In the genomic region with DNA sequence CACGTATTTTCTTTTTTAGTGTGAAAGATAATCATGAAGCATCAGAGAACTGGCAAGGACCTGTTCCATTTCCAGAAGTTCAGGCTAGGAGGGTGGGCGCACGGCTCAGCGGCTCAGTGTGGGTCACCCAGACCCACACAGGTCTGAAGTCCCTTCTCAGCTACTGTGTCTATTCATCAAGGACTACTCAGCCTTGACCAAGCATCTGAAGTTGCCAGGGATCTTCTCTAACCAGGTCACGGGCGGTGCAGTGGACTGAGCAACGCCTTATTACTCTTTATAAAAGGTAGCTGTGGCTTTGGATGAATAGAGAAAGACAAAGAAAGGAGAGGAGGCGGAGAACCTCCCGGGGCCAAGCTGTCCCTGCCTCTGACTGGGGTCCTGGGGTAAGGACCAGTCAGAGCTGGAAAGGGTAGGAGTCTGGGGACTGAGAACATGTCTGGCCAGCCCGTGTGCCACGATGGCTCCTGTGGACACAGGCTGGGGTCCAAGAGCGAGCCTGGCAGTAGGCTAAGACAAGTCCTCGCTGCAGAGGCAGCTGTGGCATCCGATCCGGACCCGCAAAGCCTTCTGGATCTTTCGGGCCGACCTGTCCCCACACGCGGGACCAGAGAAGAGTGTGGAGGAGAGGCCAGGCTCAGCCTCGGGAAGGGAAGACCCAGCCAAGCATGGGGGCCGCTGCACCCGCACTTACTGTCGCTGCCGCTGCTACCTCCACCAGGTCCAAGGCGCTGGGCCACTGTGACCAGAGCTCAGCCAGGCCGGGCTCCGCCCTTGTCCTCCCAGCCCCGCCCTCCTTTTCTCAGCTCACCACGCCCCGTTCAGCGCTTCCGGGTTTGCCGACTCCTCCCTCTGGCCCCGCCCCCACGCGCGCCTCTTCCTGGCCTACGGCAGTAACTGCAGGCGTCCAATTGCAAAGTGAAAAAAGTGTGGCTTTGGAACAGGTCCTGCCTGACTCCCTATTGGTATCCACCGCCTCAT, we compare ENCODE assay signal across 7 mouse cellular contexts. TPM values are rescaled to one million over a fixed set of nuclear protein-coding genes. Genes with fewer than 3 reads are reported as not detected.
DNase-seq lines count a peak whose midpoint lies in the region; ATAC-seq and TF ChIP-seq lines count a peak whose summit lies in the region.

A gene (minus strand): TSS at position 755 of the 981 bp plus-strand sequence.

- H3K4me1 ChIP-seq in embryonic facial prominence, embryonic 10.5 days = peaks cover 23% of the 10 kb centered on the region
- no peaks in the 10 kb centered on the region for H3K4me1 ChIP-seq in intestine, postnatal 0 days (replicated peaks; ENCODE audit: control insufficient read depth, insufficient read depth, low read length)
- H3K4me1 ChIP-seq in midbrain, embryonic 12.5 days = peaks cover 8% of the 10 kb centered on the region; the same call in 1 of the 2 replicates
- H3K4me1 ChIP-seq in small intestine, adult 2 months (ENCODE audit: control insufficient read depth, insufficient read depth, insufficient read length, low read length) = peaks cover 5% of the 10 kb centered on the region

- no peaks in the 10 kb centered on the region for H3K9me3 ChIP-seq in embryonic facial prominence, embryonic 10.5 days
- H3K9me3 ChIP-seq in intestine, postnatal 0 days (ENCODE audit: control insufficient read depth) = no peaks in the 10 kb centered on the region
- H3K9me3 ChIP-seq in midbrain, embryonic 12.5 days = no peaks in the 10 kb centered on the region

- TF ChIP-seq CTCF in intestine, postnatal 0 days (IDR thresholded peaks at IDR 0.05; ENCODE audit: low read depth) = peak; percentile 79
- peak; percentile 27; the same call in 1 of the 2 replicates for TF ChIP-seq CTCF in small intestine, adult 2 months (IDR thresholded peaks at IDR 0.05; ENCODE audit: extremely low read depth, insufficient read length, insufficient replicate concordance, low read depth, low read length)

- peak; percentile 94 for ATAC-seq in intestine, postnatal 0 days
- ATAC-seq in midbrain, embryonic 12.5 days (ENCODE audit: low FRiP score, low read depth) = peak; percentile 95

- intact Hi-C loops in left cerebral cortex, postnatal 4 days (cut with DNase I) = loop anchor here (5.0 kb wide), 1 partner anchor 345 kb away; no protein-coding TSS in a partner anchor

- no peaks in the 10 kb centered on the region for H3K27me3 ChIP-seq in embryonic facial prominence, embryonic 10.5 days (replicated peaks; ENCODE audit: low read depth, poor library complexity, severe bottlenecking)
- no peaks in the 10 kb centered on the region for H3K27me3 ChIP-seq in intestine, postnatal 0 days (replicated peaks; ENCODE audit: control insufficient read depth, insufficient read depth, low read length)
- H3K27me3 ChIP-seq in midbrain, embryonic 12.5 days = no peaks in the 10 kb centered on the region
- H3K27me3 ChIP-seq in small intestine, adult 2 months (ENCODE audit: control insufficient read depth, insufficient read depth, low read length) = no peaks in the 10 kb centered on the region

- H3K27ac ChIP-seq in embryonic facial prominence, embryonic 10.5 days (replicated peaks) = peak within 1 kb of the TSS; percentile 90
- peak within 1 kb of the TSS; percentile 31; the same call in 1 of the 2 replicates for H3K27ac ChIP-seq in intestine, postnatal 0 days (ENCODE audit: low read depth, low read length)
- peak within 1 kb of the TSS; percentile 58 for H3K27ac ChIP-seq in midbrain, embryonic 12.5 days (replicated peaks)
- peak within 1 kb of the TSS; percentile 24 for H3K27ac ChIP-seq in small intestine, adult 2 months (ENCODE audit: insufficient read depth, low read depth, low read length)

- H3K36me3 ChIP-seq in embryonic facial prominence, embryonic 10.5 days (replicated peaks) = peaks cover 16% of the 10 kb centered on the region
- H3K36me3 ChIP-seq in intestine, postnatal 0 days (ENCODE audit: control insufficient read depth, insufficient read depth) = peaks cover 9% of the 10 kb centered on the region; the same call in 1 of the 2 replicates
- no peaks in the 10 kb centered on the region for H3K36me3 ChIP-seq in midbrain, embryonic 12.5 days
- no peaks in the 10 kb centered on the region for H3K36me3 ChIP-seq in small intestine, adult 2 months (ENCODE audit: control insufficient read depth, insufficient read depth, low read length)

- H3K9ac ChIP-seq in intestine, postnatal 0 days (ENCODE audit: low read depth, low read length) = peak within 1 kb of the TSS; percentile 77
- H3K9ac ChIP-seq in midbrain, embryonic 12.5 days (replicated peaks) = peak within 1 kb of the TSS; percentile 79

- WGBS in embryonic facial prominence, embryonic 10.5 days = 9% methylated on average over 41 of the region's 41 CpGs
- WGBS in intestine, postnatal 0 days = 9% methylated on average over 40 of the region's 41 CpGs
- WGBS in midbrain, embryonic 12.5 days = 6% methylated on average over 41 of the region's 41 CpGs
- WGBS in small intestine, adult 2 months = 7% methylated on average over 41 of the region's 41 CpGs

- peak within 1 kb of the TSS; percentile 77 for H3K4me3 ChIP-seq in embryonic facial prominence, embryonic 10.5 days
- peak within 1 kb of the TSS; percentile 57 for H3K4me3 ChIP-seq in intestine, postnatal 0 days (ENCODE audit: low read depth, low read length)
- peak within 1 kb of the TSS; percentile 55 for H3K4me3 ChIP-seq in midbrain, embryonic 12.5 days
- H3K4me3 ChIP-seq in small intestine, adult 2 months (ENCODE audit: low read depth, low read length) = peak within 1 kb of the TSS; percentile 76

- peak; percentile 99 for DNase-seq in adrenal gland, postnatal 10 days
- peak; percentile 99 for DNase-seq in embryonic facial prominence, embryonic 10.5 days (ENCODE audit: low spot score)
- DNase-seq in gonadal fat pad, adult 2 months (ENCODE audit: low read depth) = peak; percentile 16
- peak; percentile 97 for DNase-seq in left cerebral cortex, postnatal 4 days

- H3K4me2 ChIP-seq in intestine, postnatal 0 days (replicated peaks; ENCODE audit: low read depth) = peak within 1 kb of the TSS; percentile 88
- H3K4me2 ChIP-seq in midbrain, embryonic 12.5 days (replicated peaks) = peak within 1 kb of the TSS; percentile 82

- peak; percentile 80 for TF ChIP-seq POLR2A in small intestine, adult 2 months (IDR thresholded peaks at IDR 0.05; ENCODE audit: low read depth, low read length)

RNA-seq across cellular contexts. Expression of the gene that starts here (rescaled TPM):
- 10 to 100 TPM; 13.5 to 18.0 TPM for total RNA-seq in adrenal gland, postnatal 10 days (2021)
- polyA plus RNA-seq in embryonic facial prominence, embryonic 10.5 days (2016; fragmentation: Nextera tagmentation; extraction: Ambion mirVana) = 9.4 and 12.7 TPM in 2 replicates
- 24.4 and 42.2 TPM in 2 replicates for polyA plus RNA-seq in gonadal fat pad, adult 2 months (2012; rRNA removed)
- polyA plus RNA-seq in intestine, postnatal 0 days (2015; fragmentation: Nextera tagmentation; extraction: Ambion mirVana) = 6.3 and 7.9 TPM in 2 replicates
- total RNA-seq in left cerebral cortex, postnatal 4 days (2021) = 10 to 100 TPM; 16.3 to 19.6 TPM
- 12.0 TPM in 2 replicates for polyA plus RNA-seq in midbrain, embryonic 12.5 days (2016; fragmentation: Nextera tagmentation; extraction: Ambion mirVana)
- 3.8 and 5.0 TPM in 2 replicates for polyA plus RNA-seq in small intestine, adult 2 months (2012; rRNA removed)

Comparison
In these comparisons a context has a peak if more than half of its experiments do, and no peak if none do; other contexts are left out.
1. Peak in every context shown above with its lines: DNase-seq, ATAC-seq, H3K4me3 ChIP-seq and H3K27ac ChIP-seq.
2. DNase-seq: peak in every context shown above with its lines; median percentile 99 in adrenal gland, postnatal 10 days; 99 in embryonic facial prominence, embryonic 10.5 days; 97 in left cerebral cortex, postnatal 4 days; 16 in gonadal fat pad, adult 2 months.
3. H3K27ac ChIP-seq: peak in every context shown above with its lines; median percentile 90 in embryonic facial prominence, embryonic 10.5 days; 58 in midbrain, embryonic 12.5 days; 31 in intestine, postnatal 0 days; 24 in small intestine, adult 2 months.